Mouse (Mus musculus) spleen, adult 2 months (tissue): ENCODE measurements around the gene Dpp6.

Experiments used
- CTCF ChIP-seq: fragments of 200-500 bp; IDR thresholded peaks from 2 replicates; pipeline ENCODE4 v1.5.1; 2011; ENCODE audit warnings: mild to moderate bottlenecking, inconsistent platforms; ENCODE audit not compliant: insufficient read depth, insufficient read length, insufficient replicate concordance; ENCODE audit errors: extremely low read depth
- POLR2A ChIP-seq: fragments of 200-500 bp; IDR thresholded peaks from 2 replicates; pipeline ENCODE4 v1.6.1; 2011; ENCODE audit warnings: low read depth, low read length, inconsistent platforms

DNA sequence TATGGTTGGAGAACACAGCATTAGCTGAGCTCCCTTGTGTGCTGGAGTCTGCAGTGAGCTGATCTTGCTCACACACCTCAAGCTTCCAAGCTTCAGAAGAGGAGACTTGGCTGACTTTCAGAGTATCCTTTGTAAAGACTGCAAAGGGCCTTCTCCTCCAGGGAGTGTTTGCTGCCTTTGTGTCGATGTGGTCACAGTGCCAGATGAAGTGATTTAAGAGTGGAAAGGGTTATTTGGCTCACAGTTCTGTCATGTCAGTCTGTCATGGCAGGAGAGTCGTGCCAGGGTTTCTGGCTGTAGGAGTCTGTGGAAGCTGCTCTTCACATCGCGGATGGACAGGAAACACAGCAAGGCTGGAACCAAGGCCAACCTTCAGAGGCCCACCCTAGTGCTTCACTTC is 899.0 kb downstream of the Dpp6 start:
- TF ChIP-seq CTCF (no peak), POLR2A (no peak)
